Mouse (Mus musculus) lung, postnatal 36 days (tissue): ENCODE measurements around the gene Casz1.

Experiments used
- DNase-seq: peaks from one replicate; pipeline ENCODE4 v3.0.0; 2022; ENCODE audit warnings: mixed read lengths

Casz1 gene

DNA sequence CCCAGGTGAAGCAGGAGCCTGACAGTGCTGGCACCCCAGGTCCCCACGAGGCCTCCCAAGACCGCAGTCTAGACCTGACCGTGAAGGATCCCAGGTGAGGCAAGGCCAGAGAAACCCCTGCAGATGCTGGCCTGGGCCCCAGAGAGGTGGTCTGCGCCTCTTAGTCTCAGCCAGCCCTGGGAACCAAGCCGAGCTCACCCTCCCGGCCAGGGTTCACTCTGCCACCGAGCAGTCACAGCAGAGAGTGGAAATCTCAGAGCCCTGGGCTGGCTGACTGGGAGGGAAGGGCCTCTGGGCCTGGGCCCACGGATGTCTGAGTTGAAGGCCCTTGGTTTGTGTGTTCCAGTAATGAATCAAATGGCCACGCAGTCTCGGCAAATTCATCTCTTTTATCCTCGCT is 137.1 kb downstream of the Casz1 start:
- no peak for DNase-seq

DNA sequence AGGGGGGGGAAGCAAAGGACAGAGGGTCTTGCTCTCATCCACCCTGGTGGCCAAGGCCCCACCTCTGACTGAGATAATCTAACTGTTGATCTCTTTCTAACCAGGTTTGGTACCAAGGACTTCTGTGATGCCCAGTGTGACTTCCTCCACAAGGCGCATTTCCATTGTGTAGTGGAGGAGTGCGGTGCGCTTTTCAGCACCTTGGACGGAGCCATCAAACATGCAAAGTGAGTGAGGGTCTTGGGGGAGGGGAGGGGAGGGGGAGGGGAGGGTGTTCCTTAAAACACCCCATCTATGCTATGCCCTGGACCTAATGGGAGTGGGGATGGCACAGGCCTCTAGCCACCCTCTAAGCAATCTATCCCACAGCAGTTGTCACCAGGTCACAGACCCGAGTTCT is 138.9 kb downstream of the Casz1 start:
- DNase-seq, result no peak

DNA sequence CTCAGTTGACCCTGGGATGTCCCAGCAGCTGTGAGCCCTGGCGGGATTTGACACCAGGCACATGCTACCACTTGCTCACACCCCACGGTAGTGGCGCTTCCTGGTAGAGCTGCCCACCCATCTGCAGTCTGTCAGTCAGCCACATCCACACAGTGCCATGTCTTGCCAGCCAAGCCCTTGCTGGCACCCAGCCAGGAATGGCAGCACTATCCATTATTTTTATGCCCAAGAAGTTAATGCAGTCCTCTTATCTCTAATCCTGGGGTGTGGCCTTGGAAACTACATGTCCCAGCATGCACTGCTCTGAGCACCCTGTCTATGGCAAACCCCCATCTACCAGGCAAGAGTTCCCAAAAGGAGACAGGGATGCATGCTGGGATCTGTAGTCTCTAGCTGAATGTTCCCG is 141.2 kb downstream of the Casz1 start:
- DNase-seq, result peak; percentile 62

DNA sequence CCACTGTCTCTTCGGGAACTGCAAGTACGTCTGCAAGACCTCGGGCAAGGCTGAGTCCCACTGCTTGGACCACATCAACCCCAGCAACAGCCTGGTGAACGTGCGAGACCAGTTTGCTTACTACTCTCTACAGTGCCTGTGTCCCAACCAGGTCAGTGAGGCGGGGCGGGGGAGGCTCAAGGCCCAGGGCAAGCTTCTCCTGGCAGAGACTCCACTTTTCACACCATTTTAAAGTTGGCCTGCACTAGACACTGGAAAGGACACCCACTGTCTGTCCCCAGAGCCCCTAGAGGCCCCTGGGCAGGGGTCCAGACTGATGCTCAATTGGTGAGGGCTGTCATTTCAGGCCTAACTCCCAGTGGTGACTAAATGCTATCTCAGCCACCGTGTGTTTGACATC is 141.8 kb downstream of the Casz1 start:
- no peak for DNase-seq

DNA sequence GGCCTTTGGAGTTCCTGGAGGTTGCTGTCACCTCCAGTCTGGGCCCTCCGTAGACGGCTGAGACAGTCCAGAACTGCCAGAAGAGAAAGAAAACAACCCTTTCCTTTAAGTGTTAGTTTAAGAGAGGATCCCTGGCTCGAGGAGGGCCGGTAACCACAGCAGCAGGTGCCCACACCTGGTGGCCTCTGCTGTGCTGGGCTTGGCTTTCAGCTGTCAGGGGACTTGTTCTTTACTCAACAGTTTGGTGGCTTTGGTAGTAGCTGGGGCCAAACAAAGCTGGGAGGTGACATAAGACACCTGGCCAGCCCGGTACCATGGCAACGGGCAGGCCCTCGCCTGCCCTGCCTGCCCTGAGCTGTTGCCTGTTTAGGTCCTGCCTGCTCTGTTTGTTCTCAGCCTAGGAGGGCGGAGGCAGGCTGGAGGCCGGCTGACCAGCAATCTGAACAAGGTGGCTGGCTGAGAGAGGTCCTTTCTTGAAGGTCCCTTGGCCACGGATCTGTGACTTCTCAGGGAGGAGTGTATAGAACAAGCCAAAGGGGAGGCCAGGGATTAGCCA is 143.7 kb downstream of the Casz1 start:
- DNase-seq, result peak; percentile 80

- peak; percentile 68 for DNase-seq
Measured at GRCm38 (mm10) chr4:148950487-148950886, 146.3 kb downstream of the Casz1 start.

DNA sequence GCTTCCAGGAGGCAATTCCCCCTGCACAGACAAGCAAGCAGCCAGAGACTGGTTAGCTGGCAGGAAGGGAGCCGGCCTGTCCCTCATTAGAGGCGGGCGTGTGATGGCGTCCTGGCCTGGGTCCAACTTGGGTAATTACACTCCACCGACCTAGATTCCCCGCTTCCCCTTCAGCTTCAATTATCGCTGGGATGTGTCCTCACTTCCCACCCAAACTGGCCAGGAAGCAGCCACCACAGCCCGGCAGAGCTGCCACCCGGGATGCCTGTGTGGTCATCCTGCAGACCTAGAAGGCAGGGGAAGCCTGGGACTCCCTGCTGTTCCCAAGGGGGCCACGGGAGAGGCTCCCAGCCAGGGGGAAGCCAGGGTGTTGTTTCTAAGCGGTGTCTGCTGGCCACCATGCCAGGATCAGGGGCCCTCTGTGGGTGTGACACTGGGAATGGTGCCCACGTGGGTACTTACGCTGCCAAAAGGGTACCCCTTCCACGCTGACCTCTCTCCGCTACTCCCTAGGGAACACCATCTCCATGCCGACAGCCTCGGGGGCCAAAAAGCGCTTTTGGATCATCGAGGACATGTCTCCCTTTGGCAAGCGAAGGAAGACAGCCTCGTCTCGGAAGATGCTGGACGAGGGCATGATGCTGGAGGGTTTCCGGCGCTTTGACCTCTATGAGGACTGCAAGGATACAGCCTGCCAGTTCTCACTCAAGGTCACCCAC is 146.9 kb downstream of the Casz1 start:
- DNase-seq, result peak; percentile 84

DNA sequence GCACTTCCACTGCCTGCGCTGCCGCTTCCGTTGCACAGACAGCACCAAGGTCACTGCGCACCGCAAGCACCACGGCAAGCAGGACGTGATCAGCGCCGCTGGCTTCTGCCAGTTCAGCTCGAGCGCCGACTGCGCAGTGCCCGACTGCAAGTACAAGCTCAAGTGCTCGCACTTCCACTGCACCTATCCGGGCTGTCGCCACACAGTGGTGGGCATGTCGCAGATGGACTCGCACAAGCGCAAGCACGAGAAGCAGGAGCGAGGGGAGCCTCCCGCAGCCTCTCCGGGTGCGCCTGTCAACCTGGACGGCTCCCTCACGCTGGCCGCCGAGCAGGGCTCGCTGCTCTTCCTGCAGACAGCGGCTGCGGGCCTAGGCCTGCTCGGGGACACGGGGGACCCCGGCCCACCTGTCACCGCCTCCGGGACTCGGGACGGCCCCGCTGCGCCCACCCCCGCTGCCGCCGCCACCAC is 147.6 kb downstream of the Casz1 start:
- DNase-seq, result no peak

GRCm38 (mm10) chr4:148952328-148953222 is 148.3 kb downstream of the Casz1 start:
- DNase-seq, result no peak

DNA sequence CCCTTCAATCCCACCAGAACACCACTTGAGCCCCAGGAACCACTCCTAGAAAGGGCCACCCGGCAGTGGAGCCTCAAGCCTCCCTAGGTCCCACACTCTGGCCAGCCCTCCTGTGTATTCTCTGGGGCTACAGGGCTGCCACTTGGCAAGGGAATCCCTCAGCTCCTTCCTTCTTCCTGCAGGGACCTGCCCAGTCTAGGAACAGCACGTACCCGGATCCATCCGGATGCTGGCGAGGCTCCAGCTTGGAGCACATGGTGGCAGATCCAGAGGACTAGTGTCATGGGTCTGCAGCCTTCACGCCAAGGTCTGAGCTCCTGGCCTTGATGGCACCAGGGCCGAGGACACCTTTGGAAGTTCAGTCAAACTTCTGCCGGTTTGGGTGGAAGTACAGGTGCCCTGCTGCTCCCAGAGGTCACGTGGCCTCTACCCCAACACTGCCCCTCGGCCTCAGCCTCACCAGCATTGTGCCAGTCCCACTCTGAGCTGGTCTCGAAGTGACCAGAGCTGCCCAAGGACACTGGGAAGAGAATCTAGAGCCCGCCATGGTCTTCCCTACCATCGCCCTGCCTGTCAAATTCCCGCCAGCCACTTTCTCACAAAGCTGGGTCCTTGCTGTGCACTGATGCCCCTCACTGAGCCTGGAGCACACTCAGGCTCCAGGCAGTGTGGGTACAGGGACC is 151.0 kb downstream of the Casz1 start:
- peak; percentile 95 for DNase-seq

DNA sequence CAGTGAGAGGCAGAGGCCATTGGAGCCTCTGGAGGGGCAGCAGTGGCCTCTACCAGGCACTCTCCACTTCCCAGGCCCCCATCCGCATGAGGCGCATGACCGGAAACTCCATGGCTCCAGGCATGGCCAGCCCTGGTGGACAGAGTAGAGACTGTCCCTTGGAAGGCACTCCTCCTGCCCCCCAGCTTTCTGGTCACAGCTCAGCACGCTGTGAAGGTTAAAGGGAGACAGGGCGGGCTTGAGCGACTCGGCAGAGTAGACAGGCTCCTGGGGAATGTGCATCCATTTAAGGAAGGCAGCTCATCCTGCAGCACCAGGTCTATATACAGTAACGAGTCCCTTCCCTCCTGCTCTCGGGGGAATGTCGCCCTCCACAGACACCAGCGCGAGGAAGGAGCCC is 155.8 kb downstream of the Casz1 start:
- DNase-seq, result no peak

DNA sequence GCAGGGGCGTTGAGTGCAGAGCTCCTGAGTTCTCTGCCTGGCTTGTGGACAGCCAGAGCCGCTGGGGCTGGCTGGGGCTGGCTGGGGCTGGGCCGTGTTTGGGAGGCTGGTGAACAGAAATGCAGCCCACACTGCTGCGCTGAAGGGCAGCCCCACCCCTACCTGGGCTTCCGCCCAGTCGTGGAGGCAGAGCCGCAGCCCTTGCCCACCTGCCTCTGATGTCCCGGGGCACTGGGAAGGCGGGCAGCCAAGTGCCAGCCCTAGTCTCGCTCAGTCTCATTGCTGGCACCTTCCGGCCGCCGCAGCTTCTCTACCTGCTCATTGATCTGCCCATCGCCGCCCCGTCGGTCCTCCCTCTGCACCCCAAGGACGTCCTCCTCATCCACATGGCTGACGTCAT is 156.9 kb downstream of the Casz1 start:
- DNase-seq, result no peak

DNA sequence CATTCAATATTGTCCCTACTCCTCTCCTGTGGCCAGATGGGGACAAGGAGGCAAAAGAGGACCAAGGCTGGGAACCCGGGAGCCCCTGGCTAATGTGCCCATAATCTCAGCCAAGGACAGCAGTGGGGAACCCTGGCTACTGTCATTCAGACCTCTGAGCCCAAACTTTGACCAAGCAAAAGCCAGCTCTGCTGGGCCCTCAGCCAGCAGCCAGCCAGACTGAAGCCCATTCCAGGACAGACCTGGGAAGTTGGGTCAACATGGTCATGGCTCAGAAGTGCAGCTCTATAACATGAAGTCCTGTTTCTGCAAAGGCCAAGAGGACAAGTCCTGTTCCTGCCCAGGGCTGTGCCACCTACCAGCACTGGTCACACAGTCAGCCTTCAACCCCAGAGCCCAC is 157.9 kb downstream of the Casz1 start:
- no peak for DNase-seq

DNA sequence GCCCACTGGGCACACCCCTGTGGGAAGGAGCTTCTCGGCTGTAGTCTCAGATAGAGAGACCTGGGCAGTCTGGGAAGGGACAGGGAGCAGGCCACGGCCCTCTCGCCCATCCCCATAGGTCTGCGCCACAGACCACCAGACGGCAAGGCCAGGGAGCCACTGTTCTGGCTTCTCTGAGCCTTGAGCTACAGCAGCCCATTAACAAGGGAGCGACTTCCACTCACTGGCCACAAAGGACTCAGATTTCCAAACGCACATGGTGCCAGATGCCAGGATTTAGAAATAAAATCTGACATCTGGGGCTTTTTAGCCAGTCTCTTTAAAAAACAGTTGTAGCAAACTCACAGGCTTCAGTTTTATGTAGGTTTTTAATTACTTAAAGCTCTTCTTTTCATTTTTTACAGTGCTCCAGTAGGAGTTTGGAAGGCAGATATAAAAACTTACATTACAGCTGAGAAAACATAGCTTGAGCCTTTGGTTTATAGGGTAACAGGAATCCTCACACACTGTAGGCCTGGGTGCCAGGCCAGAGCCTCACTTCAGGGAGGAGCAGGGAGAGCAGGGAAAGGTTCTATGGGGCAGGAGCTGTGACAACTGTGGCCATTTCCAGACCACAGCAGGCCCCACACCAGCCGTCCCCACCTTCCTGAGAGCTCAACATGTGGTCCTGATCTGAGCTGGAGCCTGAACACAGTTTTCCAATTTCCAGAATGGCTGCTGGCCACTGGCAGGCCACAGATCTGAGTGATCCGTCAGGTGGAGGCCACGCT is 160.5 kb downstream of the Casz1 start:
- DNase-seq, result no peak

DNA sequence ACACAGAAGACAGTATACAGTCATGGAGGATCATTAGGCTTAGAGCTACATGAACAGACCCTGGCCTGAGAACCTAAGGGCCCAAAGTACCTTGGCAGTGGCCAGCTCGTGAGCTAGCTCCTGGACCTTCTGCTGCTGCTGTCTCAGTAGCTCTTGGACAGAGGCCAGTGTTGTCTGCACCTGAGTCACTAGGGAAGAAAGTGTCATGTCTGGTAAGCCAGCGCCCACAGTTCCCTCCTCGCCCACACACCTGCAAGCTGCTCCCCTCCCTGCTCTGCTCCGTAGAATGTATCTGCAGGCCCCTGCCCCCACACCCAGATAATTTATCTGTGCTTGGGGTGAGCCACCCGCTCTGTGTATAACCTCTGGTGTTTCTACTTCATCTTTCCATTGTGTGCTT is 161.9 kb downstream of the Casz1 start:
- DNase-seq, result no peak

- DNase-seq, result peak; percentile 74
Measured at GRCm38 (mm10) chr4:148968859-148969258, 164.6 kb downstream of the Casz1 start.

DNA sequence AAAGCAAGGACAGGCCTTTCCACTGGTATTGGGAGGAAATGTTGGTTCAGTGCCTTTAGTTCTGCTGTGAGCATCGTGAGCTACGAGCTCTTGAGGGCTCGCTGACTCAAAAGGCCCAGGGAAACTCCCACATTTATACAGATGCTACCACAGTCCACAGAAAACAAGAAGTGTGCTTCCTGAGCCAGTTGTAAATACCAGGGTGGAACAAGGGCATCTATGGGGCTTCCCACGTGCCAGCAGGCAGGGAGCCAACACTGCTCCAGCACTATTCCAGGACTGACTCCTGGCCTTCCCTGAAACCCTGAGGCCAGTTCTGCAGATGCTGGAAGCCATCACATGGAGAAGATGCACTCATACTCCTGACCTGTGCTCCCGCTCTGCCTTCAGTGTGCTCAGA is 165.4 kb downstream of the Casz1 start:
- peak; percentile 87 for DNase-seq

DNA sequence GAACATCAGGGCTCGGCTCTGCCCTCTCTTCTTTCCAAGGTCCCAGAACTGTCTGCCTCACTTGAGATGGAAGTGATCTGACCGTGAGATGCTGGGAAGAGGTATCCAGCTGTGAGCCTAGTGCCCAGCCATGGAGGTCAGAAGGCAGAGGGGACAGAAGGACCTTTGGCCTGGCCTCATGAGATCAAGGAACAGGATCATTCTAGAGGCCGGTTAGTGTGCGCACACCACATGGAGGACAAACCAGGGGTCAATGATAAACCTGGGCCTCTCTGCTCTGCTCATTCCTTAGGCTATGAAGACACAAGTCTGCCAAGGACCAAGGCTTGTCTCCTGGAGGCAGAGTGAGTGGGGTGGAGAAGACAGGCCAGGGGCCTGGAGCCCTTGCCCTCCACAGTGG is 166.5 kb downstream of the Casz1 start:
- no peak for DNase-seq

GRCm38 (mm10) chr4:148971613-148972242 is 167.5 kb downstream of the Casz1 start:
- DNase-seq, result no peak

DNA sequence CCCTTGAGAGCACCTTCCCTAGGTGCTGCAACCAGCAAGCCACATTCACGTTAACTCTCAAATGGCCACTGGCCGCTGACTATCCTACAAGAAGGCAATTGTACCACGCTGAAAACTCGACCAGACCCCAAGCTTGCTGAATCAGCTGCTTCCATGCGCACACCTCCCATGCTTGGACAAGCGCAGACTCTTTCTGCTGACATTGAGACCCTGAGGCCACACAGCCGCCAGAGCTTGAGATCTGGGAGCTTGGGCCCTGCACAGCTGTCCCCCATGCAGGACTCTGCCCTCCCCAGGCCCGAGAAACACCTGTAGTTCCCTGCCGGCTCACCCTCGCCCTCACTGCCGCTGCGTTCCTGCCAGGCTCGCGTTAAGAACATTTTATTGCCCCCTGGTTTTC is 168.5 kb downstream of the Casz1 start:
- no peak for DNase-seq

DNA sequence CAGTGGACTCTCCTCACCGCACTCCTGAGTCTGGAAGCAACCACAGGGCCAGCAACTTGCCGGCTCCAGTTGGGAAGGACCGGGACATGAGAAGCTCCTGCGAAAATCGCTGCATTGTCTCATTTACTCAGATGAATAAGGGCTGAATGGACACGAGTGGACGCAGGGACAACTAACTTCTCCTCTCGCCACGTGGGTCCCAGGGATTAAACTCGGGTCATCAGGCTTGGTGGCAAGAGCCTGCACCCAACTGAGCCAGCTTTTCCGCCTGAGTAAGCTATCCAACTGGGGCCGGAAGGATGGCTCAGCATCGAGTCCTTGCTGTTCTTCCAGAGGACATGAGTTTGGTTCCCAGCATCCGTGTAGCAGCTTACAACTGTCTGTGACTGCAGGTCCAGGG is 169.2 kb downstream of the Casz1 start:
- DNase-seq, result no peak

DNA sequence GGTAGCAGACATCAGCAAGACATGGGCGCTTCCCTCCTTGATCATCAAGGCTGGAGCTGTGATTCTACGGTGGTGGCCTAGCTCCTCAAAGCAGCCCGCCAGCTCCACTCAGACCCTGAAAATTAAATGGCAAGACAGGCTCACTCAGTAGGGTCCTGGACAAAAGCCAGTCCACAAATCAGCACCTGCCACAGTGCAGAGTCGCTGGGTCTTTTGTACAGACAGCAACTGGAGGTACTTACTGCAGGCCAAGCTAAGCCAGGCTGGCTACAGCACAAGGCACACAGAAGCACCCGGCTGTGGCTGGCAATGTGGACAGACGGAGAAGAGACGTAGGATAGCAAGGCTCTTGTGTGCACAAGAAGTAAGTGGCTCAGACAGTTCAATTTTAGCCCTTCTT is 170.6 kb downstream of the Casz1 start:
- no peak for DNase-seq
